Mouse (Mus musculus) midbrain, embryonic 12.5 days (tissue): ENCODE data around the gene Nptxr. TPM values are rescaled to one million over a fixed set of nuclear protein-coding genes. Genes with fewer than 3 reads are reported as not detected.
"Not testable (repeated sequence)": the region's sequence is repeated elsewhere in the genome, so short reads cannot be mapped to it uniquely, and the experiment has no call there.

Source experiments
- ATAC-seq: fragments of 200-750 bp; cut with Nextera tagmentation; 2 replicates; pipeline ENCODE4 v1.8.0; 2017; ENCODE audit warnings: low read depth, moderate TSS enrichment, moderate library complexity; ENCODE audit not compliant: low FRiP score
- H3K27ac ChIP-seq: fragments of 300-500 bp; sonication (generic); replicated peaks from 2 replicates; pipeline ENCODE4 v1.5.1; 2016; ENCODE audit warnings: mild to moderate bottlenecking
- H3K27me3 ChIP-seq: fragments of 300-500 bp; sonication (generic); 2 replicates; pipeline ENCODE4 v1.6.1; 2016; ENCODE audit warnings: mild to moderate bottlenecking
- H3K36me3 ChIP-seq: fragments of 300-500 bp; sonication (generic); 2 replicates; pipeline ENCODE4 v1.6.1; 2016
- H3K4me1 ChIP-seq: fragments of 300-500 bp; sonication (generic); 2 replicates; pipeline ENCODE4 v1.6.1; 2016
- H3K4me2 ChIP-seq: fragments of 300-500 bp; sonication (generic); replicated peaks from 2 replicates; pipeline ENCODE4 v1.6.1; 2016; ENCODE audit warnings: mild to moderate bottlenecking, moderate library complexity
- H3K4me3 ChIP-seq: fragments of 300-500 bp; sonication (generic); 2 replicates; pipeline ENCODE4 v1.5.1; 2016; ENCODE audit warnings: mild to moderate bottlenecking
- H3K9ac ChIP-seq: fragments of 300-500 bp; sonication (generic); replicated peaks from 2 replicates; pipeline ENCODE4 v1.6.1; 2016; ENCODE audit warnings: mild to moderate bottlenecking, moderate library complexity
- H3K9me3 ChIP-seq: fragments of 300-500 bp; sonication (generic); 2 replicates; pipeline ENCODE4 v1.6.1; 2016; ENCODE audit warnings: mild to moderate bottlenecking
- WGBS: fragments of 180-500 bp; shearing (Covaris S2); methylation state at CpG from one replicate; pipeline ENCODE4 v1.1.7; 2016; 5-methylcytosine and 5-hydroxymethylcytosine counted together
- polyA plus RNA-seq: library from polyadenylated mRNA; unstranded; fragments of >200 nt; fragmentation: Nextera tagmentation; extraction: Ambion mirVana; gene quantifications from 2 replicates; pipeline ENCODE4 v1.2.1, GENCODE M21; 2016

Nptxr gene
- polyA plus RNA-seq, 1 experiment from 2014 or later, result 8.7 TPM

- not testable (repeated sequence) for H3K9me3 ChIP-seq, H3K9ac ChIP-seq, ATAC-seq, H3K4me2 ChIP-seq, H3K27ac ChIP-seq, H3K36me3 ChIP-seq, H3K4me3 ChIP-seq
- Histone ChIP-seq H3K4me1 (peaks cover 11% of the 10 kb centered on the region; the same call in 1 of the 2 replicates), H3K27me3 (peaks cover 47% of the 10 kb centered on the region)
- WGBS, result 62% methylated on average over 2 of the region's 2 CpGs
Measured at GRCm38 (mm10) chr15:79812840-79813239, 8.3 kb upstream of the Nptxr start.

- Histone ChIP-seq H3K36me3 (no peaks in the 10 kb centered on the region), H3K4me3 (no peak overlapping the region), H3K4me1 (peaks cover 11% of the 10 kb centered on the region; the same call in 1 of the 2 replicates), H3K9ac (no peak overlapping the region), H3K9me3 (no peaks in the 10 kb centered on the region), H3K4me2 (no peak overlapping the region), H3K27me3 (peaks cover 65% of the 10 kb centered on the region), H3K27ac (no peak overlapping the region)
- 70% methylated on average over 4 of the region's 4 CpGs for WGBS
- ATAC-seq, result no peak
Measured at GRCm38 (mm10) chr15:79810997-79811396, 6.4 kb upstream of the Nptxr start.

DNA sequence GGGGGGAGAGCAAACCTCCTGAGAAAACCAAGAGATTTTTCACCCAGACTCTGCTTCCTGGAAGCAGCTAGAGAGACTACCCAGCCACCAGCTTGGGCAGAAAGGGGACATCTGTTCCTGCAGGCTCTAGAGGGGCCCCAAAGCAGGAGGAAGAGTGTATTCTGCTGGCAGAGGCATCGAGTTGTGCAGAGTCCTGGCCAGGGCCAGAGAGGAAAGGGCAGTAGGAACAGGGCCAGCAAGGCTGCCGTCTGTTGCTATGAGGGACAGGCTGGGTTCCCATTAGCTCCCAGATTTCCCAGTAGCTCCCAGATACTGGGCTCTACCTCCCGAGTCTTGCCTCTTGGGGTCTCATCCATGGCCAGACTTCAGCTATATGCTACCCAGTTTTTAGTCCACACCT, 5.5 kb upstream of the Nptxr start:
- Histone ChIP-seq H3K9ac (no peak overlapping the region), H3K36me3 (no peaks in the 10 kb centered on the region), H3K27ac (no peak overlapping the region), H3K4me1 (peaks cover 3% of the 10 kb centered on the region; the same call in 1 of the 2 replicates), H3K9me3 (no peaks in the 10 kb centered on the region), H3K4me2 (no peak overlapping the region), H3K4me3 (no peak overlapping the region), H3K27me3 (peaks cover 74% of the 10 kb centered on the region)
- ATAC-seq, result no peak
- 57% methylated on average over 3 of the region's 3 CpGs for WGBS

- Histone ChIP-seq H3K27me3 (peaks cover 79% of the 10 kb centered on the region), H3K4me1 (peaks cover 10% of the 10 kb centered on the region), H3K9ac (no peak overlapping the region), H3K9me3 (no peaks in the 10 kb centered on the region), H3K4me3 (no peak overlapping the region), H3K4me2 (no peak overlapping the region), H3K27ac (no peak overlapping the region), H3K36me3 (no peaks in the 10 kb centered on the region)
- 59% methylated on average over 5 of the region's 5 CpGs for WGBS
- no peak for ATAC-seq
Measured at GRCm38 (mm10) chr15:79808658-79809057, 4.1 kb upstream of the Nptxr start.

- Histone ChIP-seq H3K4me3 (no peak overlapping the region), H3K27ac (no peak overlapping the region), H3K4me2 (no peak overlapping the region), H3K27me3 (peaks cover 84% of the 10 kb centered on the region), H3K4me1 (peaks cover 15% of the 10 kb centered on the region), H3K9me3 (no peaks in the 10 kb centered on the region), H3K36me3 (no peaks in the 10 kb centered on the region), H3K9ac (no peak overlapping the region)
- 32% methylated on average over 5 of the region's 5 CpGs for WGBS
- ATAC-seq, result no peak
Measured at GRCm38 (mm10) chr15:79808114-79808513, 3.5 kb upstream of the Nptxr start.

DNA sequence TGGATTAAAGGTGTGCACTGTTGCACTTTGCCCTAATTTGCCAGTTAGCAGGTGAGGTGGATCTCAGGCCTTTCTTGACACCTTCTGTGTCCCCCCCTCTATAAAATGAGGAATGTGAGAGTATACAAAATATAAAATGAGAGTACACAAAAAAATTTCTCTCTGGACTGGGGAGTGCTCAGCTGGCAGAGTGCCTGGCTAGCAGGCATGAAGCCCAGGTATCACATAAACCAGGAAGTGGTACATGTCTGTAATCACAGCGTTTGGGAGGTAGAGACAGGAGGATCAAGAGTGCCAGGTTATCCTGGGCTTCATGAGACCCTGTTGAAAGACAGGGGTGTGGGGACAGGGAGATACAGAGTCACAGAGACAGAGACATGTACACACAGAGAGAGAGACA, 2.5 kb upstream of the Nptxr start:
- H3K27me3 ChIP-seq, result peaks cover 91% of the 10 kb centered on the region
- no peaks in the 10 kb centered on the region for H3K36me3 ChIP-seq
- H3K4me3 ChIP-seq, result no peak overlapping the region
- no peak overlapping the region for H3K4me2 ChIP-seq
- ATAC-seq, result no peak
- 59% methylated on average over 1 of the region's 1 CpGs for WGBS
- H3K4me1 ChIP-seq, result peaks cover 15% of the 10 kb centered on the region
- no peak overlapping the region for H3K27ac ChIP-seq
- H3K9ac ChIP-seq, result no peak overlapping the region
- H3K9me3 ChIP-seq, result no peaks in the 10 kb centered on the region

DNA sequence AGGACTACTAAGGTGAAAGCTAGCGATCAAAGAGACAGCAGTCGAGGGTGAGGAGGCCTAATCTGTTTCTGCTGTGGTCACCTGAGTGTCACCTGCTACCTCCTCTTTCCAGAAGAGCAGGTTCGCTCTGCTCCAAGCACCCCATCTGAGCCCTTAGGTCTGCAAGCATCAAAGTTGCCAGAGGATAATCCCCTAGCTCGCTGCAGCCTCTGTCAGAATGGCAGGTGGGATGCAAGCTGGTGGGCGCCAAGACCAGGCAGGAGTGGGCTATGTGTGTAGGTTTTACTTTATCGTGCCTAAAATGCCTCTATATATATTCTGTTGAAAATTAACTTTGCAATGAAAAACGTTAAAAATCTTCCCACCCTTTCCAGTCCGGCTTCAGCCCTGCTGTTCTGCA, 680 bp upstream of the Nptxr start:
- Histone ChIP-seq H3K9me3 (no peaks in the 10 kb centered on the region), H3K4me2 (peak overlapping the region; percentile 73), H3K4me3 (peak overlapping the region; percentile 64), H3K27ac (peak overlapping the region; percentile 75; the same call in 1 of the 2 replicates), H3K9ac (peak overlapping the region; percentile 72; the same call in 1 of the 2 replicates), H3K4me1 (peaks cover 15% of the 10 kb centered on the region), H3K36me3 (no peaks in the 10 kb centered on the region), H3K27me3 (peaks cover 91% of the 10 kb centered on the region)
- no peak for ATAC-seq
- WGBS, result 23% methylated on average over 8 of the region's 8 CpGs

- H3K9ac ChIP-seq, result peak overlapping the region; percentile 72
- peaks cover 76% of the 10 kb centered on the region for H3K27me3 ChIP-seq
- peak; percentile 65 for ATAC-seq
- no peaks in the 10 kb centered on the region for H3K9me3 ChIP-seq
- peak overlapping the region; percentile 75 for H3K27ac ChIP-seq
- no peaks in the 10 kb centered on the region for H3K36me3 ChIP-seq
- peak overlapping the region; percentile 64 for H3K4me3 ChIP-seq
- peaks cover 15% of the 10 kb centered on the region for H3K4me1 ChIP-seq
- H3K4me2 ChIP-seq, result peak overlapping the region; percentile 73
- 4% methylated on average over 81 of the region's 81 CpGs for WGBS
Measured at GRCm38 (mm10) chr15:79803533-79804351, 824 bp downstream of the Nptxr start.

DNA sequence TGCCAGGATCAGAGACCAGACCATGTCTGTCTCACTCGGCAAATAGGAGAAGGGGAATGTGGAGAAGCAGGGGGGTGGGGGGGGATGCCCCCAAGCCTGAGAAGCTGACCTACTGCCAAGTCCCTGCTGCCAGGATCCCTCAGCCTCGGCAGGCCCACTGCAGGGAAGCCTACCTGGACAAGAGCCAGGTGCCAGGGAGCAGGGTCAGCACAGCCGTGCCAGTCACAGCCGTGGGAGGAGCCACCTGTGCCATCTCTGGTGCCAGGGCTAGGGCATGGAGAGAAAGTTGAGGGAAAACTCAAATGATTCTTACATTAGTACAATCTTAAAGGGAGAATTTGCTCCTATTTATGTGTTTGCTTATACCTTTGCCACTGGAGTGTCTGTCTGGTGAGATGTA, 2.3 kb downstream of the Nptxr start:
- Histone ChIP-seq H3K9me3 (no peaks in the 10 kb centered on the region), H3K4me2 (no peak overlapping the region), H3K4me3 (no peak overlapping the region), H3K27me3 (peaks cover 68% of the 10 kb centered on the region), H3K4me1 (peaks cover 15% of the 10 kb centered on the region), H3K27ac (no peak overlapping the region), H3K36me3 (no peaks in the 10 kb centered on the region), H3K9ac (no peak overlapping the region)
- no peak for ATAC-seq
- 67% methylated on average over 4 of the region's 4 CpGs for WGBS

- Histone ChIP-seq H3K4me2 (no peak overlapping the region), H3K36me3 (no peaks in the 10 kb centered on the region), H3K4me1 (peaks cover 15% of the 10 kb centered on the region), H3K27me3 (peaks cover 61% of the 10 kb centered on the region), H3K9ac (no peak overlapping the region), H3K27ac (no peak overlapping the region), H3K4me3 (no peak overlapping the region), H3K9me3 (no peaks in the 10 kb centered on the region)
- 64% methylated on average over 2 of the region's 2 CpGs for WGBS
- no peak for ATAC-seq
Measured at GRCm38 (mm10) chr15:79801646-79802045, 2.9 kb downstream of the Nptxr start.

DNA sequence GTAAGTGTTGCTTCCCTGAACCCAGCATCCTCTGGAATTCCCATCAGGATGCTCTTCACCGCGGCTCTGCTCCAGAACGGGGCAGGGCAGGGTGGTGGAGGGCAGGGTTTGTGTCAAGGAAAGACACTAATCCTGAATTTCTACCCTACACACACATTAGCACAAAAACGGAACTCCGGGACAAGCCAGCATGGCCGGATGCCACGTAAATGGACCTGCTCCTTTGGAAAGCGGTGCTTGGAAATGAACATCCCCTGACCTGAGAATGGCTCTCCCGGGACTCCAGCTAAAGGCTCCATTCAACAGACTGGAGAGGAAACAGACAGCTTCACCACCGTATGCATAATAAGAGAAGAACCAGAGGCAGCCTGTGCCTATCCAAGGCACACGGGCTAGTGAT, 3.9 kb downstream of the Nptxr start:
- no peak overlapping the region for H3K27ac ChIP-seq
- no peak overlapping the region for H3K4me3 ChIP-seq
- 0 out of 2 replicates have a peak overlapping the region, but pooled peaks have one; percentile 28 for H3K9ac ChIP-seq
- WGBS, result 68% methylated on average over 11 of the region's 11 CpGs
- peaks cover 52% of the 10 kb centered on the region for H3K27me3 ChIP-seq
- ATAC-seq, result no peak
- no peak overlapping the region for H3K4me2 ChIP-seq
- H3K36me3 ChIP-seq, result no peaks in the 10 kb centered on the region
- H3K9me3 ChIP-seq, result no peaks in the 10 kb centered on the region
- H3K4me1 ChIP-seq, result peaks cover 15% of the 10 kb centered on the region

GRCm38 (mm10) chr15:79798591-79798990, 6.0 kb downstream of the Nptxr start:
- no peak overlapping the region for H3K27ac ChIP-seq
- H3K9me3 ChIP-seq, result no peaks in the 10 kb centered on the region
- H3K4me1 ChIP-seq, result peaks cover 4% of the 10 kb centered on the region; the same call in 1 of the 2 replicates
- no peak overlapping the region for H3K9ac ChIP-seq
- ATAC-seq, result no peak
- no peaks in the 10 kb centered on the region for H3K36me3 ChIP-seq
- H3K4me3 ChIP-seq, result no peak overlapping the region
- peaks cover 44% of the 10 kb centered on the region for H3K27me3 ChIP-seq
- WGBS, result 86% methylated on average over 10 of the region's 10 CpGs
- no peak overlapping the region for H3K4me2 ChIP-seq
